Mouse (Mus musculus): ENCODE data around the gene Lrfn3. TPM values are rescaled to one million over a fixed set of nuclear protein-coding genes. Genes with fewer than 3 reads are reported as not detected.

The Lrfn3 gene
- total RNA-seq, 2 experiments from 2014 or later = not detected

- ATAC-seq (replicated peaks; ENCODE audit: low FRiP score, low TSS enrichment, poor library complexity, severe bottlenecking) = no peak
Measured at GRCm38 (mm10) chr7:30320946-30321345, 41.6 kb downstream of the Lrfn3 start.

GRCm38 (mm10) chr7:30318142-30318541 is 44.4 kb downstream of the Lrfn3 start:
- no peak for ATAC-seq (replicated peaks; ENCODE audit: low FRiP score, low TSS enrichment, poor library complexity, severe bottlenecking)

GRCm38 (mm10) chr7:30315559-30316529 is 46.7 kb downstream of the Lrfn3 start:
- ATAC-seq (replicated peaks; ENCODE audit: low FRiP score, low TSS enrichment, poor library complexity, severe bottlenecking) = no peak

GRCm38 (mm10) chr7:30314721-30315155 is 47.8 kb downstream of the Lrfn3 start, which contains the start of gene Syne4:
Gene Syne4 (plus strand): TSS chr7:30314807.
- ATAC-seq (replicated peaks; ENCODE audit: low FRiP score, low TSS enrichment, poor library complexity, severe bottlenecking) = no peak

GRCm38 (mm10) chr7:30313666-30314320 is 48.8 kb downstream of the Lrfn3 start:
- ATAC-seq (replicated peaks; ENCODE audit: low FRiP score, low TSS enrichment, poor library complexity, severe bottlenecking) = no peak

- ATAC-seq (replicated peaks; ENCODE audit: low FRiP score, low TSS enrichment, poor library complexity, severe bottlenecking) = no peak
Measured at GRCm38 (mm10) chr7:30310136-30310535, 52.4 kb downstream of the Lrfn3 start.

- ATAC-seq (replicated peaks; ENCODE audit: low FRiP score, low TSS enrichment, poor library complexity, severe bottlenecking) = no peak
Measured at GRCm38 (mm10) chr7:30309395-30310129, 53.0 kb downstream of the Lrfn3 start.

GRCm38 (mm10) chr7:30308076-30309005 is 54.2 kb downstream of the Lrfn3 start, which contains the start of gene Alkbh6:
Gene Alkbh6 (plus strand): TSS chr7:30308717.
- peak; percentile 99 for ATAC-seq (replicated peaks; ENCODE audit: low FRiP score, low TSS enrichment, poor library complexity, severe bottlenecking)

GRCm38 (mm10) chr7:30306083-30306779 is 56.3 kb downstream of the Lrfn3 start:
- no peak for ATAC-seq (replicated peaks; ENCODE audit: low FRiP score, low TSS enrichment, poor library complexity, severe bottlenecking)

Other genes with a start within 250 kb of the Lrfn3 start
Only the 30 nearest of the 31 such genes appear.
- 35.9 and 48.9 TPM in 2 replicates for gene Zfp146, start 193.0 kb downstream of the Lrfn3 start, total RNA-seq (2014; fragmentation: Nextera tagmentation)
- gene Zfp146, start 193.0 kb downstream of the Lrfn3 start, total RNA-seq (2017) = 103 and 108 TPM in 2 replicates
- 6.0 TPM in 1 of 2 replicates, not detected in the other for gene Cox7a1, start 178.6 kb downstream of the Lrfn3 start, total RNA-seq (2014; fragmentation: Nextera tagmentation)
- not detected in 2 replicates for gene Cox7a1, start 178.6 kb downstream of the Lrfn3 start, total RNA-seq (2017)
- 148 and 186 TPM in 2 replicates for gene Capns1, start 164.0 kb downstream of the Lrfn3 start, total RNA-seq (2014; fragmentation: Nextera tagmentation)
- 123 and 126 TPM in 2 replicates for gene Capns1, start 164.0 kb downstream of the Lrfn3 start, total RNA-seq (2017)
- 91.3 and 106 TPM in 2 replicates for gene Polr2i, start 130.8 kb downstream of the Lrfn3 start, total RNA-seq (2014; fragmentation: Nextera tagmentation)
- 42.0 and 46.5 TPM in 2 replicates for gene Polr2i, start 130.8 kb downstream of the Lrfn3 start, total RNA-seq (2017)
- 86.4 and 117 TPM in 2 replicates for gene Tbcb, start 130.5 kb downstream of the Lrfn3 start, total RNA-seq (2014; fragmentation: Nextera tagmentation)
- gene Tbcb, start 130.5 kb downstream of the Lrfn3 start, total RNA-seq (2017) = 26.2 and 49.4 TPM in 2 replicates
- gene Ovol3, start 127.0 kb downstream of the Lrfn3 start, total RNA-seq (2014; fragmentation: Nextera tagmentation) = not detected in 2 replicates
- gene Ovol3, start 127.0 kb downstream of the Lrfn3 start, total RNA-seq (2017) = not detected in 2 replicates
- gene Thap8, start 82.7 kb downstream of the Lrfn3 start, total RNA-seq (2014; fragmentation: Nextera tagmentation) = not detected in 2 replicates
- gene Thap8, start 82.7 kb downstream of the Lrfn3 start, total RNA-seq (2017) = 1.6 TPM in 1 of 2 replicates, not detected in the other
- 31.0 and 31.8 TPM in 2 replicates for gene Wdr62, start 82.4 kb downstream of the Lrfn3 start, total RNA-seq (2014; fragmentation: Nextera tagmentation)
- gene Wdr62, start 82.4 kb downstream of the Lrfn3 start, total RNA-seq (2017) = 5.1 and 5.5 TPM in 2 replicates
- not detected in 2 replicates for gene Clip3, start 71.0 kb downstream of the Lrfn3 start, total RNA-seq (2014; fragmentation: Nextera tagmentation)
- gene Clip3, start 71.0 kb downstream of the Lrfn3 start, total RNA-seq (2017) = not detected in 2 replicates
- gene Alkbh6, start 54.1 kb downstream of the Lrfn3 start, total RNA-seq (2014; fragmentation: Nextera tagmentation) = 12.7 and 35.5 TPM in 2 replicates
- 26.5 and 28.8 TPM in 2 replicates for gene Alkbh6, start 54.1 kb downstream of the Lrfn3 start, total RNA-seq (2017)
- gene Syne4, start 48.0 kb downstream of the Lrfn3 start, total RNA-seq (2014; fragmentation: Nextera tagmentation) = 2.9 TPM in 1 of 2 replicates, not detected in the other
- gene Syne4, start 48.0 kb downstream of the Lrfn3 start, total RNA-seq (2017) = not detected in 2 replicates
- not detected in 2 replicates for gene E130208F15Rik, start 41.0 kb downstream of the Lrfn3 start, total RNA-seq (2014; fragmentation: Nextera tagmentation)
- gene E130208F15Rik, start 41.0 kb downstream of the Lrfn3 start, total RNA-seq (2017) = 3.4 TPM in 1 of 2 replicates, not detected in the other
- 7.3 and 9.2 TPM in 2 replicates for gene Sdhaf1, start 38.9 kb downstream of the Lrfn3 start, total RNA-seq (2014; fragmentation: Nextera tagmentation)
- 7.9 and 8.9 TPM in 2 replicates for gene Sdhaf1, start 38.9 kb downstream of the Lrfn3 start, total RNA-seq (2017)
- 19.3 TPM in 1 of 2 replicates, not detected in the other for gene Tyrobp, start 51.0 kb upstream of the Lrfn3 start, total RNA-seq (2014; fragmentation: Nextera tagmentation)
- 5.1 and 26.6 TPM in 2 replicates for gene Tyrobp, start 51.0 kb upstream of the Lrfn3 start, total RNA-seq (2017)
- 4.3 and 4.4 TPM in 2 replicates for gene Hcst, start 57.1 kb upstream of the Lrfn3 start, total RNA-seq (2014; fragmentation: Nextera tagmentation)
- 3.3 TPM in 1 of 2 replicates, not detected in the other for gene Hcst, start 57.1 kb upstream of the Lrfn3 start, total RNA-seq (2017)
- gene Nfkbid, start 59.0 kb upstream of the Lrfn3 start, total RNA-seq (2014; fragmentation: Nextera tagmentation) = 0.89 and 9.0 TPM in 2 replicates
- gene Nfkbid, start 59.0 kb upstream of the Lrfn3 start, total RNA-seq (2017) = 0.80 and 3.1 TPM in 2 replicates
- not detected in 2 replicates for gene Aplp1, start 82.8 kb upstream of the Lrfn3 start, total RNA-seq (2014; fragmentation: Nextera tagmentation)
- not detected in 2 replicates for gene Aplp1, start 82.8 kb upstream of the Lrfn3 start, total RNA-seq (2017)
- not detected in 2 replicates for gene Kirrel2, start 94.9 kb upstream of the Lrfn3 start, total RNA-seq (2014; fragmentation: Nextera tagmentation)
- not detected in 2 replicates for gene Kirrel2, start 94.9 kb upstream of the Lrfn3 start, total RNA-seq (2017)
- gene Nphs1, start 95.5 kb upstream of the Lrfn3 start, total RNA-seq (2014; fragmentation: Nextera tagmentation) = 1.7 TPM in 1 of 2 replicates, not detected in the other
- 1.9 TPM in 1 of 2 replicates, not detected in the other for gene Nphs1, start 95.5 kb upstream of the Lrfn3 start, total RNA-seq (2017)
- not detected in 2 replicates for gene Prodh2, start 130.8 kb upstream of the Lrfn3 start, total RNA-seq (2014; fragmentation: Nextera tagmentation)
- not detected in 2 replicates for gene Prodh2, start 130.8 kb upstream of the Lrfn3 start, total RNA-seq (2017)
- gene Arhgap33, start 172.3 kb upstream of the Lrfn3 start, total RNA-seq (2014; fragmentation: Nextera tagmentation) = 32.6 and 47.6 TPM in 2 replicates
- gene Arhgap33, start 172.3 kb upstream of the Lrfn3 start, total RNA-seq (2017) = 4.6 and 15.1 TPM in 2 replicates
- gene Hspb6, start 189.4 kb upstream of the Lrfn3 start, total RNA-seq (2014; fragmentation: Nextera tagmentation) = 20.8 and 25.3 TPM in 2 replicates
- gene Hspb6, start 189.4 kb upstream of the Lrfn3 start, total RNA-seq (2017) = 1.2 and 8.1 TPM in 2 replicates
- gene Proser3, start 189.5 kb upstream of the Lrfn3 start, total RNA-seq (2014; fragmentation: Nextera tagmentation) = 16.2 and 17.9 TPM in 2 replicates
- 3.5 and 5.3 TPM in 2 replicates for gene Proser3, start 189.5 kb upstream of the Lrfn3 start, total RNA-seq (2017)
- gene Lin37, start 197.1 kb upstream of the Lrfn3 start, total RNA-seq (2014; fragmentation: Nextera tagmentation) = 45.8 and 61.6 TPM in 2 replicates
- 13.8 and 28.6 TPM in 2 replicates for gene Lin37, start 197.1 kb upstream of the Lrfn3 start, total RNA-seq (2017)
- 29.4 and 34.6 TPM in 2 replicates for gene U2af1l4, start 200.5 kb upstream of the Lrfn3 start, total RNA-seq (2014; fragmentation: Nextera tagmentation)
- 79.6 and 83.0 TPM in 2 replicates for gene U2af1l4, start 200.5 kb upstream of the Lrfn3 start, total RNA-seq (2017)
- gene Gm49396, start 200.6 kb upstream of the Lrfn3 start, total RNA-seq (2014; fragmentation: Nextera tagmentation) = 5.3 and 14.0 TPM in 2 replicates
- gene Gm49396, start 200.6 kb upstream of the Lrfn3 start, total RNA-seq (2017) = 1.5 and 7.0 TPM in 2 replicates
- 150 and 174 TPM in 2 replicates for gene Psenen, start 200.9 kb upstream of the Lrfn3 start, total RNA-seq (2014; fragmentation: Nextera tagmentation)
- 99.1 and 117 TPM in 2 replicates for gene Psenen, start 200.9 kb upstream of the Lrfn3 start, total RNA-seq (2017)
- gene Igflr1, start 202.7 kb upstream of the Lrfn3 start, total RNA-seq (2014; fragmentation: Nextera tagmentation) = 3.7 and 11.3 TPM in 2 replicates
- gene Igflr1, start 202.7 kb upstream of the Lrfn3 start, total RNA-seq (2017) = not detected in 2 replicates
- 105 and 115 TPM in 2 replicates for gene Kmt2b, start 226.0 kb upstream of the Lrfn3 start, total RNA-seq (2014; fragmentation: Nextera tagmentation)
- gene Kmt2b, start 226.0 kb upstream of the Lrfn3 start, total RNA-seq (2017) = 17.0 and 17.3 TPM in 2 replicates
- gene Zbtb32, start 236.1 kb upstream of the Lrfn3 start, total RNA-seq (2014; fragmentation: Nextera tagmentation) = not detected in 2 replicates
- not detected in 2 replicates for gene Zbtb32, start 236.1 kb upstream of the Lrfn3 start, total RNA-seq (2017)

Data from megakaryocyte-erythroid progenitor cell, adult 5-6 weeks (primary cell).